Mouse (Mus musculus) urinary bladder, adult 18-20 months (tissue): ENCODE results near the gene Adamts1.

Experiments used
- DNase-seq, 2 experiments: peaks; one replicate each; pipeline ENCODE4 v3.0.0; 2022; ENCODE audit warnings: low spot score in 2 of 2, mixed read lengths in 2 of 2

The Adamts1 gene

DNA sequence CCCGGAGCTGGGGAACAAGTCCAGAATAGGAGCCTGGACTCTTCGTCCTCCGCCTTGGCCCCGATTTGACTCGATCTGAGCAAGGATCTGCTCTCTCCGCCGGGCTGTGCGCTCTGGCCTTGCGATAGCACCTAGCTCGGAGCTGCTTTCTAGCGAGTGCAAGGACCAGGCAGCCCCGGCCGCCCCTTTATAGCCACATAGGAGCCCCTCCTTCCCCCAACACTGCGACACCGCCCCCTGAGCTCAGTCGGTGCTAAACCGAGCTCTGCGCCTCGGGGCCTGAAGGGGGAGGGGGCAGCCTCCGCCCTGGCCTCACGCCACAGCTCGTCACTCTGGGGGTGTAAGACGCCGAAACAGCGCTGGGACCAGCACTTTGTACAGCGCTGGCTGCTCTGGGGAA, at the start of gene Adamts1:
Gene Adamts1, minus strand, starts transcription at position 160 of the 400 bp plus-strand sequence.
- DNase-seq, result peak; percentile 67 to 85

GRCm38 (mm10) chr16:85827066-85827465, 24.2 kb upstream of the Adamts1 start:
- no peak for DNase-seq

- DNase-seq, result no peak
Measured at GRCm38 (mm10) chr16:85822330-85822916, 19.5 kb upstream of the Adamts1 start.

GRCm38 (mm10) chr16:85819808-85820458, 17.0 kb upstream of the Adamts1 start:
- DNase-seq, result no peak

DNA sequence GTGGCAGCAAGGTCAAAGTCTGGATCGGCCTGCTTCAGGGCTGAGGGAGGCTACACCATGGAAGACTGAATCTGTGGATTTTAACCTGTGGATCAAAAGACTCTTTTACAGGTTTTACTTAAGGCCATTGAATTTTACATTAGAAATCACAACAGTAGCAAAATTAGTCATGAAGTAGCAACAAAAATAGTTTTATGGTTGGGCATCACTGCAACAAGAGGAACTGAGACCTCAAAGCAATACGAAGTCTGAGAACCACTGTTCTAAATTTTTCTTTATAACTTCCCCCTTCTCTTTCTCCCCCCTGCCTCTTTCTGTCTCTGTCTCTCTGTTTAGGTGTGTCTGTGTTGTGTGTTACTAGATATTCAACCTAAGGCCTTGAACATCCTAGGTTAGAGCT, 11.2 kb upstream of the Adamts1 start:
- no peak for DNase-seq

DNA sequence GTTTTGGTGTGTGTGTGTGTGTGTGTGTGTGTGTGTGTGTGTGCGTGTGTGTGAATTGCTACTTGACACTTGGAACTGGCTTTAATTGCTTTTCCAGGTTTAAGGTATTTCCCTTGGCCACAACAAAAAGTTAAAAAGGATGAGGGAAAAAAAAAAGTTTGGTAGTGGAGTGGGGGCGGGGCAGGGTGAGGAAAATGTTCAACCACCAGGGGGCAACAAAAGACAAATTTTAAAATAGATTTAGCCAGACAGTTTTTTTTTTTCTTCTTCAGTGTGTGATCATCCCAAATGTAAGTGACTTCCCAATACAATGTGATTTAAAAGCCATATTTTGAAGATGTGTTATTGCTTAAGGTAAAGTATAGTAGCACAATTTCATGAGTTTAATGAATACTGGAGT, 4.7 kb upstream of the Adamts1 start:
- peak in 1 of 2 experiments; percentile 41 for DNase-seq

- no peak for DNase-seq
Measured at GRCm38 (mm10) chr16:85807072-85807471, 4.2 kb upstream of the Adamts1 start.

GRCm38 (mm10) chr16:85805581-85805980, 2.7 kb upstream of the Adamts1 start:
- DNase-seq, result no peak

GRCm38 (mm10) chr16:85803613-85804551, 969 bp upstream of the Adamts1 start:
- DNase-seq, result peak; percentile 40 to 76

DNA sequence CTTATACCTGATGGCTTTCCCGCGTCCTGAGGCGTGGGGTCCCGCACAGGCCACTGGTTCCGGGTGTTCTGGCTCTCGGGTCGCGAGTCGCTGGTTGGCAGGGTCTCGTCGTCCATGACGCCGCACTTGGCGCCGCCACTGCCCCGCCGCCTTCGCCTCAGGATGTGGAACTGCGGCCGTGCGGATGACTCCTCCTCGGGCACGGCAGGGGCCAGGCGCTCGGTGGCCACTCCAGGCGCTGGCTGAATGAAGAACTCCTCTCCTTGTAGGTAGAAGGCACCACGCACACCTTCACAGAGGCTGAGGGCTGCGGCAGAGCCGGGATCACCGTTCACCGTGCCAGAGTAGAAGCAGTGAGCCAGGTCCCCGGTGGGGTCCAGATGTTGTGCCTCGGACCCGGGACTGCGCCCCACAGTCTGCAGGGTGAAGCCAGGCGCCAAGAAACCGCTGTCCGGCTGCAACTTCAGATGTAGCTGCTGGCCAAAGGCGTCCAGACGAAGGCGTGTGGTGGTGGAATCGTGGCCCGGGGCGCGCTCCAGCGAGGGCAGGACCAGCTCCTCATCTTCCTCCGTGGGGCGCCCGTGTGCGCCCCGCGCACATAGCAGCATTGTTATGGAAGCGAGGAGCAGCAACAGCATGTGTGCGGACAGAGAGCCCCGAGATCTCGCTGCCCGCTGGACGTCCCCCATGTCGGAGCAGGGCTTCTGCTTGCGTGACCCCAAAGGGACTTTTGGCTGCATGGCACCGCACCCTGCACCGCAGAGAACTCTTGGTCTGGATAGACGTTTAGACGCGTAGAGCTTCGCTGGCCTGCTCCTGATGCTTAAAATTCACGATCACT, 722 bp downstream of the Adamts1 start:
- DNase-seq, result peak; percentile 33 to 46

DNA sequence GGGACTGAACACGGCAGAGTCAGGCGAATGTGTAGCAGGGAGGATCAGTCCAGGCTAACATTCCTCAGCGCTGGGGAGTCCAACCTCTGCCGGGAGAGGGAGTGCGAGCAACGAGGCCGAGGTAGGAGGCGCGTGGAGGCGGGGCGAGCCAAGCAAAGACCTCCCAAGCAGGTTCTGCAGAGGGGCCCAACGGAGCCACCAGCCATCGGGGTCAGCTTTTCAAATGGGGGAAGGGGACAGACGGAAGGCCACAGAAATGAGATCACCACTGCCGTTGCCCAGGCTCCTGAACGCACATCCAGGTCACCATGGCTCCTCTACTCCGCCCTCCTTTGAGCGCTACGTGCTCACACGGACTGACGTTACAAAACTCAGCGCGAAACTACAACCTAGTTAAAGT, 1.7 kb downstream of the Adamts1 start:
- peak; percentile 71 to 72 for DNase-seq

GRCm38 (mm10) chr16:85800691-85801090, 2.2 kb downstream of the Adamts1 start:
- DNase-seq, result peak; percentile 77 to 91

DNA sequence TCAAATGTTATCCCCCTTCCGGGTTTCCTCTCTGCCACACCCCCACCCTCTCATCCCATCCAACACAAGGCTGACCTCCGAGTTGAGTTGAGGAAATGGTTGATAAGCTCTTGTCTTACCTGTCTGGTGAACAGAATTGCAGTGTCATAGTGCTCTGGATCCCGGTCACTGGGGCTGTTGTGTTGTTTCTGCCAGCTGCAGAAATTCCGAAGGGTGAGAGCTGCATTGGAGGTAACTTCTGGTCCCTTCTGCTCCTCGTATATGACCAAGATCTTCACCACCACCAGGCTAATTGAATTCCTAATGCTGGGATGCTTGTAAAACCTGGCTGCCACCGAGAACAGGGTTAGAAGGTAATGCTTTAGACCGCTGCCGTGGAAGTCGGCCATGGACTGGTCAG, 2.9 kb downstream of the Adamts1 start:
- DNase-seq, result peak in 1 of 2 experiments; percentile 6

GRCm38 (mm10) chr16:85798334-85798733, 4.6 kb downstream of the Adamts1 start:
- DNase-seq, result no peak

DNA sequence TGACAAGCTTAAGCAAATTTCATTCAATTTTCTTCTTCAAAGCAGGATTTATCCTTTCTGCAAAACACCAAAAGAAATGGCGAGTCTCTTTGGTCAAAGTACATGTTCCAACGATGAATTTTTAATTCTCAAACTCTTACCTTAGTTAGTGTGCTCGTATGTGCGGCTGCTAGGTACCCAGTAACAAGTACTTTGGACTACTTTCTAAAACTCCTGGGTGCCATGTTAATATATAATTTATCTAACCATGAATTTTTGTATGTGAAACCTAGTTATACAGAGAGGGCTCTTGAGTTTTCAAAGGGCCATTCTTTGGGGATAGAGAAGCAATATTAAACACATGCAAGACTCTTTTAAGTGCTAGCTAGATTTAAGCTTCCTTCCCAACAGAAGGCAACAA, 5.8 kb downstream of the Adamts1 start:
- DNase-seq, result no peak

GRCm38 (mm10) chr16:85795731-85796130, 7.2 kb downstream of the Adamts1 start:
- DNase-seq, result no peak

GRCm38 (mm10) chr16:85793166-85793830, 9.6 kb downstream of the Adamts1 start:
- DNase-seq, result no peak

DNA sequence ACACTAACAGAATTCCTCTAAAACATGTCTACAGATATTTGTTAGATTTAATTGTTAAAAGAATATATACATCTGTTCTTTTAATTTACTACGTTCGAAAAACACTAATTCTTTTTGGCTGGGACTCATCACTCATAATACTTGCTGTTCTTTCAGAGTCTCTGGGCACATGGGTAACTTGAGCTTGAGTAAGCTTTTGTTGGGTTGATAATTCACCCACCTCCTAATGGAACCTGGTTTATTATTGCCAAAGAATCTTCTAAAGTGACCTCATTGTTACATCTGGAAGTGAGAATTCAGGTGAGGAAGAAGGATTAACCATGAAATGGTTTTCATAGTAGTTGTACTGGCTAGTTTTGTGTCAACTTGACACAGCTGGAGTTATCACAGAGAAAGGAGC, 21.8 kb downstream of the Adamts1 start:
- no peak for DNase-seq

GRCm38 (mm10) chr16:85779775-85780174, 23.1 kb downstream of the Adamts1 start:
- DNase-seq, result no peak

DNA sequence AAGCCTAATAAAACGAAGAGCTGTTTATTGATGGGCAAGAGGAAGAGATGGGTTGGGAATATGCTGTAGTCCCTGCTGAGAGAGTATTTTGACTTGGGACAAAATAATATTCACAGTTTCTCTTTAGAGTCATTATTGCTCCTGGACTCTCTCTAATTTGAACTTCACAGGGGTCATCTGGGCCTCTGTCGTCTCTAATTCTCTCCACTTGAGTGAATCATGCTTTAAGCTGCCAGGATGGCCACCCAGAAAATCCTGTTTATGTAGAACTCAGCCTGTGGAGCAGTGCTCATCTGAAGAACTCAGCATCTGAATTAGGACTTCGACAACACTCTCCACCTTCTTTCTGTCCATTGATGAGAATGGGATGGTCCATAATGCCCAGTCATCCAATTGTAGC, 30.6 kb downstream of the Adamts1 start:
- DNase-seq, result no peak

- DNase-seq, result no peak
Measured at GRCm38 (mm10) chr16:85767341-85767740, 35.6 kb downstream of the Adamts1 start.
